Mouse (Mus musculus): ENCODE results near the gene Eml3.

The Eml3 gene

GRCm38 (mm10) chr19:8988346-8989065 lies 59.2 kb downstream of the Eml3 start:
- DNase-seq (ENCODE audit: low read depth), result no peak

- peak; percentile 53 for DNase-seq (ENCODE audit: low read depth)
These were observed 59.8 kb downstream of the Eml3 start, which contains the start of gene Ahnak for GRCm38 (mm10) chr19:8989066-8989566. Gene Ahnak (plus strand): TSS chr19:8989284.

- no peak for DNase-seq (ENCODE audit: low read depth)
These were observed 60.4 kb downstream of the Eml3 start for GRCm38 (mm10) chr19:8989567-8990431.

GRCm38 (mm10) chr19:8990432-8991102 lies 61.2 kb downstream of the Eml3 start:
- DNase-seq (ENCODE audit: low read depth), result no peak
